Mouse (Mus musculus) kidney, postnatal 0 days (tissue): ENCODE data around the gene Nup37. TPM values are rescaled to one million over a fixed set of nuclear protein-coding genes. Genes with fewer than 3 reads are reported as not detected.

Experiments used
- ATAC-seq: fragments of 200-750 bp; cut with Nextera tagmentation; replicated peaks from 2 replicates; pipeline ENCODE4 v1.8.0; 2017; ENCODE audit warnings: low read depth, moderate number of reproducible peaks, moderate TSS enrichment, moderate library complexity; ENCODE audit not compliant: low FRiP score
- DNase-seq: peaks from one replicate; pipeline ENCODE4 v3.0.0-alpha.2; 2016; ENCODE audit warnings: low spot score
- H3K27ac ChIP-seq: fragments of 300-500 bp; sonication (generic); 2 replicates; pipeline ENCODE4 v1.5.1; 2014; ENCODE audit warnings: mild to moderate bottlenecking
- H3K27me3 ChIP-seq: fragments of 300-500 bp; sonication (generic); 2 replicates; pipeline ENCODE4 v1.6.1; 2014; ENCODE audit warnings: low read length, mixed read lengths; ENCODE audit not compliant: insufficient read depth
- H3K36me3 ChIP-seq: fragments of 300-500 bp; sonication (generic); 2 replicates; pipeline ENCODE4 v1.6.1; 2014; ENCODE audit warnings: low read length, mixed read lengths; ENCODE audit not compliant: insufficient read depth
- H3K4me1 ChIP-seq: fragments of 300-500 bp; sonication (generic); replicated peaks from 2 replicates; pipeline ENCODE4 v1.6.1; 2014; ENCODE audit warnings: antibody characterized with exemption, low read length, mixed read lengths; ENCODE audit not compliant: insufficient read depth
- H3K4me2 ChIP-seq: fragments of 300-500 bp; sonication (generic); 2 replicates; pipeline ENCODE4 v1.6.1; 2014; ENCODE audit warnings: mild to moderate bottlenecking, low read length, moderate library complexity, mixed read lengths
- H3K4me3 ChIP-seq: fragments of 300-500 bp; sonication (generic); replicated peaks from 2 replicates; pipeline ENCODE4 v1.5.1; 2014; ENCODE audit warnings: low read depth, low read length
- H3K9ac ChIP-seq: fragments of 300-500 bp; sonication (generic); 2 replicates; pipeline ENCODE4 v1.6.1; 2014; ENCODE audit warnings: low read depth, low read length
- H3K9me3 ChIP-seq: fragments of 300-500 bp; sonication (generic); replicated peaks from 2 replicates; pipeline ENCODE4 v1.6.1; 2016; ENCODE audit warnings: low read length, inconsistent platforms, mixed read lengths
- CTCF ChIP-seq: IDR thresholded peaks from 2 replicates; pipeline ENCODE4 v1.5.1; 2016; ENCODE audit warnings: antibody characterized with exemption, low read depth, mild to moderate bottlenecking, moderate library complexity
- WGBS: fragments of 180-500 bp; shearing (Covaris S2); extraction: QIAGEN DNeasy Blood & Tissue Kit; methylation state at CpG from one replicate; pipeline ENCODE4 v1.1.7; 2014; 5-methylcytosine and 5-hydroxymethylcytosine counted together
- polyA plus RNA-seq: library from polyadenylated mRNA; unstranded; fragments of >200 nt; fragmentation: Nextera tagmentation; extraction: Ambion mirVana; gene quantifications from 2 replicates; pipeline ENCODE4 v1.2.1, GENCODE M21; 2015

Gene Nup37
- polyA plus RNA-seq, 1 experiment from 2014 or later: 63.6 TPM

DNA sequence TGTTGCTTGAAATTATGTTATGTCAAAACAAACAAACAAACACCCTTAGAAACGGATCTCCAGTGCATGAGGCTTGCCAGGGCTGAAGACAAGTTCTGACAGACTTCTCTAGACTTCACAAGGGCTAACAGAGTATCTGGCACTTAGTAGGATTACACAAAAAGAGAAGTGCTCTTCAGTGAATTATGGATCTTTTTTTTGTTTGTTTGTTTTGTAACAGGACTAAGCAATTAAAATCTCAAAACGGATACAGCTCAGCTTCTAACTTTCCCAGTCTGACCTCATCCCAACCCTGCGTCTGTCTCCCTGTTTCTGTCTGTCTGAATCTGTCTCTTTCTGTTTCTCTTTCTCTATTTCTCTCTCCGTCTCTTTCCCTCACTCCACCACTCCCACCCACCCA, 53.7 kb downstream of the Nup37 start:
- Histone ChIP-seq H3K4me3 (peak overlapping the region; percentile 67), H3K4me1 (0 out of 2 replicates have a peak, but pooled peaks cover 3% of the 10 kb centered on the region), H3K9me3 (no peaks in the 10 kb centered on the region), H3K27ac (no peak overlapping the region), H3K4me2 (peak overlapping the region; percentile 86), H3K36me3 (no peaks in the 10 kb centered on the region), H3K9ac (0 out of 2 replicates have a peak overlapping the region, but pooled peaks have one; percentile 15), H3K27me3 (no peaks in the 10 kb centered on the region)
- WGBS: 7% methylated on average over 4 of the region's 4 CpGs
- TF ChIP-seq CTCF: no peak
- DNase-seq (no peak), ATAC-seq (peak; percentile 50)

DNA sequence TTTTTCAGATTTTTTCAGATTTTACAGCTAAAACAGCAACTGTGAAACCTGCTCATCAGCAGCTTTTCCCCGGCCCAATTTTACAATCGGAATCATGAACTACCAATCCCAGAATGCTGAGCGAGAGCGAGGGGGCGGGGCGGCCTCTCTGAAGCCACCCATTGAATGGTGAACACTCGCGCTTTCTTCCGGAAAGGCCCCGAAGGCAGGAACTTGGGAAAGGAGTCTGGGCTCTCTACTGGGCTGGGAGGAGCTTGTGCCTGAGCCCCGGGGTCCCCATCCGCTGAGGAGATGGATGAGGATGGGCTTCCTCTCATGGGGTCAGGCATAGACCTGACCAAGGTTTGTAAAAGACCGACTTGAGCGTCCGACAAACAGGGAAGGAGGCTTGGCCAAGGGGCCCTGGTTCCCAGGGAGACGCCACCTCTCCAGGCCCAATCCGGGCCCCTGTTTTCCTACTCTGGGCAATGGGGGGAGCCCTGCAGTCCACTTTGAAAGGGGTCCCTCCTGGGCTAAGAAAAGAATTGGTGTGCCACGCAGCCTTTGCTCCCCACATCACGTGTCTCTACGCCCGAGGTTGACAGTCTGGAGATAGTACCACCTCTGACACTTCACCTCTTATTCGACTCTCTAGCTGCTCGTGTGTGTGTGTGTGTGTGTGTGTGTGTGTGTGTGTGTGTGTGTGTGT, 54.3 kb downstream of the Nup37 start, which contains the start of gene Washc3:
TSS of gene Washc3 (plus strand) at position 143 of the 688 bp plus-strand sequence.
- DNase-seq: peak; percentile 97
- Histone ChIP-seq H3K36me3 (no peaks in the 10 kb centered on the region), H3K27ac (peak within 1 kb of the TSS; percentile 60; the same call in 1 of the 2 replicates), H3K4me1 (0 out of 2 replicates have a peak, but pooled peaks cover 3% of the 10 kb centered on the region), H3K4me3 (peak within 1 kb of the TSS; percentile 67), H3K9ac (peak within 1 kb of the TSS; percentile 88), H3K4me2 (peak within 1 kb of the TSS; percentile 86), H3K9me3 (no peaks in the 10 kb centered on the region), H3K27me3 (no peaks in the 10 kb centered on the region)
- ATAC-seq: peak; percentile 98
- WGBS: under 1% methylated on average over 23 of the region's 23 CpGs
- no peak for TF ChIP-seq CTCF

DNA sequence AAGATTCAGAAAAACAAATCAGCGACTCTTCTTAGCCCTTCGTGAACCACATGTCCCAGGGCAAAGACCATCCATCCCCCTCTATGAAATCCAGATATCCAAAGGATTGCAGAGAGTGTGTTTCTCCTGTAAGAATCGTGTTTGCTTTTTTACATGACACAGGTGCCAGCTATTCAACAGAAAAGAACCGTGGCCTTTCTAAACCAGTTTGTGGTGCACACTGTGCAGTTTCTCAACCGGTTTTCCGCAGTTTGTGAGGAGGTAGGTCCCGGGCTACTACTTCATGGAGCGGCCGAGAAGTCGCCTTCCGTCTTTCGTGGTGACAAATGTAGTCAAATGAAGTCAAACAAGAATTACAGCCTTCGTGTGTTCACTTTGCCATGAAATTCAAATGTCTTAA, 54.9 kb downstream of the Nup37 start:
- no peak for TF ChIP-seq CTCF
- no peaks in the 10 kb centered on the region for H3K36me3 ChIP-seq
- H3K4me2 ChIP-seq: peak overlapping the region; percentile 86
- no peaks in the 10 kb centered on the region for H3K9me3 ChIP-seq
- peak overlapping the region; percentile 67 for H3K4me3 ChIP-seq
- 0 out of 2 replicates have a peak, but pooled peaks cover 3% of the 10 kb centered on the region for H3K4me1 ChIP-seq
- DNase-seq (no peak), ATAC-seq (no peak)
- whole genome bisulfite sequencing: 69% methylated on average over 13 of the region's 13 CpGs
- H3K27me3 ChIP-seq: no peaks in the 10 kb centered on the region
- H3K27ac ChIP-seq: no peak overlapping the region
- H3K9ac ChIP-seq: peak overlapping the region; percentile 88

DNA sequence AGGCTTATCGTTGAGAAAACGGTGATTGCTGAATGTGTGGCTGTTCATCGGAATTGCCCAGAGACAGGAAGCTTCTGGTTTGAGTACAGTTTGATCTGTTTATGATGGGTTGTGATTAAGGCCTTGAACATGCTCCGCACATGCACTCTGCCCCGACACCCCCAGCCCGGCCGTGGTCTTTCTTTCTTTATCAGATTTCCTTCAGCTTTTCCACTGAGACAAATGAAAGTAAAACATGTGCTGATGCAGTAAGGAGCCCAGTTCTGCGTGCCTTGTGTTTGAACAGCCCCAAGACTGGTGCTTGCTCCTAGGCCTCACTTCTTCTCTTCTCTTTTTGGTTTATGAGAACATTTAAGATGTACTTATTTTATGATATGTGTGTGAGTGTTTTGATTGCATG, 55.8 kb downstream of the Nup37 start:
- Histone ChIP-seq H3K4me2 (no peak overlapping the region), H3K9me3 (no peaks in the 10 kb centered on the region), H3K9ac (no peak overlapping the region), H3K36me3 (no peaks in the 10 kb centered on the region), H3K4me1 (0 out of 2 replicates have a peak, but pooled peaks cover 3% of the 10 kb centered on the region), H3K4me3 (no peak overlapping the region), H3K27me3 (no peaks in the 10 kb centered on the region), H3K27ac (no peak overlapping the region)
- no peak for TF ChIP-seq CTCF
- no peak for ATAC-seq
- no peak for DNase-seq
- WGBS: 89% methylated on average over 8 of the region's 8 CpGs

DNA sequence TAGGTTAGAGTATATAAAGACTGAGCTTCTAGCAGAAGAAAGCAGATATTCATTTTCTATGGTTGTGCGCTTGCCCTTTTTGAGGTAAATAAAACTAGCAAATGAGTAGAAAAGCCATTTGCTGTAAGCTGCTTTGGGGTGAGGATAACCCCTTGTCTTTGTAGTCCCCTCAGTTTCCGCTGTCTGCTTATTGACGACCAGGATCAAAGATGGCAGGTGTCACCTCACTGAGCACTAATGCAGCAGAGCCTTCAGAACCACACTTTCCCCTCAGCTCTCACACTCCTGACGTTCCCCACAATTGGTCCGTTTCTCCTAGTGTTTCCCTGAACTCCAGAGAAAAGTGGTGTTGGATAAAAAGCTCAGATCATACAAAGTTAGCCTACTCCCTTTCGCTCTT, 56.4 kb downstream of the Nup37 start:
- H3K36me3 ChIP-seq: no peaks in the 10 kb centered on the region

DNA sequence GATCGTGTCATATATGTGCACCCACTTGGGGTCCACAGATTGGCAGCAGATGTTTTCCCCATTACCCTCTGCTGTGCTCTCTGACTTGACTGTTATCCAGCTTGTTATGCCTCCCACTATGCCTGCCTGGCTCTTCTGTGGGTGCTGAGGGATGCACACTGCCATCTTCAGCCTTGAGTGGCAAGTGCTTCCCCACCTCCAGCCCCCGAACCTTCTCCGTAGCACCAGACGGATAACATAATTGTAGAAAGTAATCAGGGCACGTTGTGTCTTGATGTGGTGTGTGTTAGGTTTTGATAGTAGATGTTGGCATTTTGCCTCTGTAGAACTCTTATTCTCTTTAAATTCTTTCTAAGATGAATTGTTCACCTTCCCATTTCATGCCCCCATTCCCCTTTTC, 65.9 kb downstream of the Nup37 start:
- Histone ChIP-seq H3K4me3 (no peak overlapping the region), H3K9ac (no peak overlapping the region), H3K36me3 (0 out of 2 replicates have a peak, but pooled peaks cover 3% of the 10 kb centered on the region), H3K27ac (no peak overlapping the region), H3K4me2 (no peak overlapping the region), H3K4me1 (no peaks in the 10 kb centered on the region), H3K27me3 (no peaks in the 10 kb centered on the region), H3K9me3 (no peaks in the 10 kb centered on the region)
- no peak for DNase-seq
- 86% methylated on average over 5 of the region's 5 CpGs for WGBS
- no peak for TF ChIP-seq CTCF
- ATAC-seq: no peak

More for the DNA sequence above, 56.4 kb downstream of the Nup37 start:
- Histone ChIP-seq H3K4me2 (no peak overlapping the region), H3K4me3 (no peak overlapping the region), H3K9ac (no peak overlapping the region), H3K27me3 (no peaks in the 10 kb centered on the region), H3K27ac (no peak overlapping the region), H3K4me1 (0 out of 2 replicates have a peak, but pooled peaks cover 3% of the 10 kb centered on the region), H3K9me3 (no peaks in the 10 kb centered on the region)
- DNase-seq (no peak), ATAC-seq (no peak)
- 84% methylated on average over 6 of the region's 6 CpGs for WGBS
- TF ChIP-seq CTCF: no peak
